Mouse (Mus musculus): ENCODE measurements around the gene Opa3. TPM values are rescaled to one million over a fixed set of nuclear protein-coding genes. Genes with fewer than 3 reads are reported as not detected.

The Opa3 gene
- polyA plus RNA-seq, 3 experiments from 2014 or later, result 14.3 to 20.8 (median 16.6) TPM

- ATAC-seq, result peak; percentile 68
Observed at GRCm38 (mm10) chr7:19282385-19282784, 54.3 kb downstream of the Opa3 start, which contains the start of gene Rtn2. Gene Rtn2, plus strand, starts transcription at chr7:19282624.

- peak; percentile 49 for ATAC-seq
Observed at GRCm38 (mm10) chr7:19282791-19283405, 54.8 kb downstream of the Opa3 start.

GRCm38 (mm10) chr7:19283406-19283804 lies 55.3 kb downstream of the Opa3 start:
- no peak for ATAC-seq

GRCm38 (mm10) chr7:19284763-19285162 lies 56.6 kb downstream of the Opa3 start:
- no peak for ATAC-seq

- ATAC-seq, result no peak
Observed at GRCm38 (mm10) chr7:19290969-19291596, 62.9 kb downstream of the Opa3 start.

GRCm38 (mm10) chr7:19295503-19296185 lies 67.5 kb downstream of the Opa3 start:
- peak; percentile 86 for ATAC-seq

- no peak for ATAC-seq
Observed at GRCm38 (mm10) chr7:19297034-19297433, 68.9 kb downstream of the Opa3 start.

GRCm38 (mm10) chr7:19297794-19298193 lies 69.7 kb downstream of the Opa3 start:
- no peak for ATAC-seq

- no peak for ATAC-seq
Observed at GRCm38 (mm10) chr7:19299194-19299593, 71.1 kb downstream of the Opa3 start.

GRCm38 (mm10) chr7:19300501-19301421 lies 72.6 kb downstream of the Opa3 start:
- peak; percentile 61 for ATAC-seq

- no peak for ATAC-seq
Observed at GRCm38 (mm10) chr7:19301461-19302263, 73.5 kb downstream of the Opa3 start.

- no peak for ATAC-seq
Observed at GRCm38 (mm10) chr7:19302264-19303045, 74.3 kb downstream of the Opa3 start.

- no peak for ATAC-seq
Observed at GRCm38 (mm10) chr7:19303046-19303305, 74.8 kb downstream of the Opa3 start.

- ATAC-seq, result peak; percentile 27
Observed at GRCm38 (mm10) chr7:19303770-19304169, 75.6 kb downstream of the Opa3 start.

GRCm38 (mm10) chr7:19304501-19305412 lies 76.6 kb downstream of the Opa3 start:
- no peak for ATAC-seq

- no peak for ATAC-seq
Observed at GRCm38 (mm10) chr7:19305413-19305735, 77.2 kb downstream of the Opa3 start.
